Mouse (Mus musculus) olfactory bulb, adult 2 months (tissue): Measurements from ENCODE around the gene Elmsan1.

ENCODE experiments used
- CTCF ChIP-seq: fragments of 200-500 bp; IDR thresholded peaks from 2 replicates; pipeline ENCODE4 v1.5.1; 2012; ENCODE audit warnings: low read depth, mild to moderate bottlenecking, low read length, moderate library complexity; ENCODE audit not compliant: insufficient read depth
- POLR2A ChIP-seq: fragments of 200-500 bp; IDR thresholded peaks from 2 replicates; pipeline ENCODE4 v1.6.1; 2012; ENCODE audit warnings: mild to moderate bottlenecking, low read depth, low read length, moderate library complexity; ENCODE audit not compliant: insufficient read depth

DNA sequence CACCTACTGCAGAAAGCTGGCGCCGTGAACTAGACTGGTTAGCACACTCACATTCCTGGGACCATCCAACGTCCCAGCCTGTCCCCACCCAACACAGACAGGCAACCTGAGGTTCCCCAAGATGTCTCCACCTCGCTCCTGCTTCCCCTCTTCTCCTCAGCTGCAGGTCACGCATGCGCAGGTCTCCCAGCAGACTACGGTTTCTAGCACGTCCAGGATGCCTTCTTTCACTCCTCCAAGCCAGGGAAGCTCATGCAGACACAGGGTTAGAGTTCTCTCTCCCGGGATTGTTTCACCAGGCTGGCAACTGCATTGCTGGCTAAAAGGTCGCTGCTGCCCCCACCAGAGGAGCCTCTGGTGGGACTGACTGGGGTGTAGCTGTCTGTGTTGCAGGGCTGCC lies 19.8 kb downstream of the Elmsan1 start:
- TF ChIP-seq CTCF (0 out of 2 replicates have a peak, but pooled peaks have one; percentile 7), POLR2A (no peak)
